Mouse (Mus musculus) testis, adult 2 months (tissue): ENCODE results near the gene Fam234b.

Experiments
- CTCF ChIP-seq: fragments of 200-500 bp; IDR thresholded peaks from 2 replicates; pipeline ENCODE4 v1.5.1; 2012; ENCODE audit warnings: low read depth, mild to moderate bottlenecking, inconsistent platforms, low read length, moderate library complexity; ENCODE audit not compliant: control insufficient read depth, insufficient read depth, insufficient replicate concordance
- POLR2A ChIP-seq: fragments of 200-500 bp; IDR thresholded peaks from 2 replicates; pipeline ENCODE4 v1.6.1; 2012; ENCODE audit warnings: low read depth, mild to moderate bottlenecking, inconsistent platforms, low read length, moderate library complexity; ENCODE audit not compliant: control insufficient read depth

- TF ChIP-seq CTCF: no peak
- no peak for TF ChIP-seq POLR2A
These were observed 63.3 kb downstream of the Fam234b start for GRCm38 (mm10) chr6:135261124-135261523.
